Mouse (Mus musculus) midbrain, postnatal 0 days (tissue): ENCODE data around the gene Pfn5. TPM values are rescaled to one million over a fixed set of nuclear protein-coding genes. Genes with fewer than 3 reads are reported as not detected.
"Not testable (repeated sequence)": the region's sequence is repeated elsewhere in the genome, so short reads cannot be mapped to it uniquely, and the experiment has no call there.

Experiments used
- ATAC-seq: fragments of 200-750 bp; cut with Nextera tagmentation; 2 replicates; pipeline ENCODE4 v1.8.0; 2017; ENCODE audit warnings: moderate number of reproducible peaks, mild to moderate bottlenecking, moderate TSS enrichment, moderate library complexity; ENCODE audit not compliant: low FRiP score
- DNase-seq: peaks from one replicate; pipeline ENCODE4 v3.0.0-alpha.2; 2015; ENCODE audit warnings: low spot score
- H3K27ac ChIP-seq: fragments of 300-500 bp; sonication (generic); 2 replicates; pipeline ENCODE4 v1.5.1; 2014; ENCODE audit warnings: low read depth, mild to moderate bottlenecking, low read length, mixed read lengths
- H3K27me3 ChIP-seq: fragments of 300-500 bp; sonication (generic); 2 replicates; pipeline ENCODE4 v1.6.1; 2014; ENCODE audit warnings: low read length, control low read depth, mixed read lengths; ENCODE audit not compliant: insufficient read depth
- H3K36me3 ChIP-seq: fragments of 300-500 bp; sonication (generic); 2 replicates; pipeline ENCODE4 v1.6.1; 2014; ENCODE audit warnings: low read length, control low read depth, mixed read lengths; ENCODE audit not compliant: insufficient read depth
- H3K4me1 ChIP-seq: fragments of 300-500 bp; sonication (generic); 2 replicates; pipeline ENCODE4 v1.6.1; 2014; ENCODE audit warnings: mild to moderate bottlenecking, control low read depth, antibody characterized with exemption, low read length, mixed read lengths; ENCODE audit not compliant: insufficient read depth
- H3K4me2 ChIP-seq: fragments of 300-500 bp; sonication (generic); 2 replicates; pipeline ENCODE4 v1.6.1; 2014; ENCODE audit warnings: low read depth, mild to moderate bottlenecking, low read length, mixed read lengths; ENCODE audit not compliant: poor library complexity, severe bottlenecking
- H3K4me3 ChIP-seq: fragments of 300-500 bp; sonication (generic); 2 replicates; pipeline ENCODE4 v1.5.1; 2014; ENCODE audit warnings: low read depth, mild to moderate bottlenecking, low read length, moderate library complexity
- H3K9ac ChIP-seq: fragments of 300-500 bp; sonication (generic); replicated peaks from 2 replicates; pipeline ENCODE4 v1.6.1; 2014; ENCODE audit warnings: mild to moderate bottlenecking, low read length, moderate library complexity, mixed read lengths; ENCODE audit not compliant: poor library complexity, severe bottlenecking
- H3K9me3 ChIP-seq: fragments of 300-500 bp; sonication (generic); 2 replicates; pipeline ENCODE4 v1.6.1; 2016; ENCODE audit warnings: low read length, control low read depth
- CTCF ChIP-seq: IDR thresholded peaks from 2 replicates; pipeline ENCODE4 v1.5.1; 2016; ENCODE audit warnings: antibody characterized with exemption, mild to moderate bottlenecking
- WGBS: fragments of 180-500 bp; shearing (Covaris S2); extraction: QIAGEN DNeasy Blood & Tissue Kit; methylation state at CpG from one replicate; pipeline ENCODE4 v1.1.7; 2014; 5-methylcytosine and 5-hydroxymethylcytosine counted together
- polyA plus RNA-seq: library from polyadenylated mRNA; unstranded; fragments of >200 nt; fragmentation: Nextera tagmentation; extraction: Ambion mirVana; gene quantifications from 2 replicates; pipeline ENCODE4 v1.2.1, GENCODE M21; 2015
- total RNA-seq: library from RNA; depleted of rRNA; stranded (reverse); fragments of >200 nt; gene quantifications from 2 replicates; pipeline ENCODE4 v1.2.3, GENCODE M21; 2014; rRNA removed

Gene Pfn5
- total RNA-seq = not detected in 2 replicates
- not detected in 2 replicates for polyA plus RNA-seq

GRCm38 (mm10) chrX:95557887-95558286 is at the start of gene Pfn5, which contains the start of gene Asb12:
Gene Pfn5, plus strand, starts transcription at chrX:95558104.
Gene Asb12, minus strand, starts transcription at chrX:95557987.
- no peak within 1 kb of the TSS for H3K4me2 ChIP-seq
- H3K27me3 ChIP-seq = no peaks in the 10 kb centered on the region
- H3K27ac ChIP-seq = no peak within 1 kb of the TSS
- 88% methylated on average over 2 of the region's 2 CpGs for WGBS
- no peaks in the 10 kb centered on the region for H3K36me3 ChIP-seq
- TF ChIP-seq CTCF = no peak
- no peak within 1 kb of the TSS for H3K4me3 ChIP-seq
- ATAC-seq (no peak), DNase-seq (no peak)
- no peak within 1 kb of the TSS for H3K9ac ChIP-seq
- no peaks in the 10 kb centered on the region for H3K9me3 ChIP-seq
- H3K4me1 ChIP-seq = no peaks in the 10 kb centered on the region

DNA sequence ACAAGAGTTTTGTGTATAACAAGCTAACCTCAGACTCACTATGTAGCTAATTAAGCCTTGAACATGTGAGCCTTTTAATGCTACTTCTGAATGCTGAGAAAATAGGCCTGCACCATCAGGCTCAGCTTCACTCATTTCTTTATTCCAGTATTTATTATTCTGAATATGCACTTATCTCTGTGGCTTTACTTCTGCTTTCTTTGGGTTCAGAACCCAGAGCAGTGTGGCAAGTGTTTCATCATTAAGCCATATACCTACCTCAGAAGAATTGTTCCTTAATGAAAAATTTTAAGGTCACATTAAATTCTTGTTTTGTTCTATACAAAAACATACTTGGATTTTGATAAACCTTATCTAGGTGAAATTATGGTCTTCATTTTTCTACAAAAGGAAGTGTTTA is 34.0 kb upstream of the Pfn5 start:
- no peaks in the 10 kb centered on the region for H3K9me3 ChIP-seq
- no peak for DNase-seq
- H3K4me2 ChIP-seq = no peak overlapping the region
- no peak overlapping the region for H3K4me3 ChIP-seq
- no peak for ATAC-seq
- no peaks in the 10 kb centered on the region for H3K4me1 ChIP-seq
- H3K27me3 ChIP-seq = no peaks in the 10 kb centered on the region
- no peak overlapping the region for H3K27ac ChIP-seq
- no peak for TF ChIP-seq CTCF
- no peak overlapping the region for H3K9ac ChIP-seq
- no peaks in the 10 kb centered on the region for H3K36me3 ChIP-seq

- no peak for DNase-seq
- Histone ChIP-seq H3K4me1 (no peaks in the 10 kb centered on the region), H3K4me2 (no peak overlapping the region), H3K36me3 (no peaks in the 10 kb centered on the region), H3K27me3 (no peaks in the 10 kb centered on the region), H3K9ac (no peak overlapping the region), H3K27ac (no peak overlapping the region), H3K9me3 (no peaks in the 10 kb centered on the region), H3K4me3 (no peak overlapping the region)
- no peak for TF ChIP-seq CTCF
- no peak for ATAC-seq
- WGBS = 86% methylated on average over 2 of the region's 2 CpGs
Measured at GRCm38 (mm10) chrX:95525166-95525565, 32.7 kb upstream of the Pfn5 start.

- not testable (repeated sequence) for H3K27ac ChIP-seq, H3K4me1 ChIP-seq, H3K4me2 ChIP-seq, H3K9me3 ChIP-seq, H3K36me3 ChIP-seq, H3K4me3 ChIP-seq, H3K9ac ChIP-seq, H3K27me3 ChIP-seq, ATAC-seq, DNase-seq
- WGBS = 87% methylated on average over 2 of the region's 2 CpGs
Measured at GRCm38 (mm10) chrX:95535493-95535892, 22.4 kb upstream of the Pfn5 start.

DNA sequence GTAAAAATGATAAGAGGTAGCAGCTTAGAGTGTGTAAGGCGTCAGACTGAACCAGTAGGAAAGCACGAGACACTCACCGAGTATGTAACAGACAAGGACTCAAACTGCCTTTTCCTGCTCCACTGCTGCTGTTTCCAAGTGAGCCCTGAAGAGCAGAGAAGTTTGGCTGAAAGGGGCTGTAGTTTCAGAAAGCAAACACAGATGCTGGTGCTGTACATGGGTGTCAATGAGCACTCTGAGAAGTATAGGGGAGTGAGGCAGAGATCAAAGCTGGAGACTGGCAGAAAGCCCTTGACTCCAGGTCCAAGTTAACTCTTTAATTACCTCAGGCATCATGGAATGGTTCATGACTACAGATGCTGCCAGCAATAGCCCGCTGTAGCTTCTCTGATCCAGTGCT is 3.6 kb upstream of the Pfn5 start:
- Histone ChIP-seq H3K27ac (no peak overlapping the region), H3K9ac (no peak overlapping the region), H3K9me3 (no peaks in the 10 kb centered on the region), H3K4me1 (no peaks in the 10 kb centered on the region), H3K36me3 (no peaks in the 10 kb centered on the region), H3K4me3 (no peak overlapping the region), H3K4me2 (no peak overlapping the region), H3K27me3 (no peaks in the 10 kb centered on the region)
- no peak for TF ChIP-seq CTCF
- ATAC-seq (no peak), DNase-seq (no peak)
- WGBS = 69% methylated on average over 4 of the region's 4 CpGs

DNA sequence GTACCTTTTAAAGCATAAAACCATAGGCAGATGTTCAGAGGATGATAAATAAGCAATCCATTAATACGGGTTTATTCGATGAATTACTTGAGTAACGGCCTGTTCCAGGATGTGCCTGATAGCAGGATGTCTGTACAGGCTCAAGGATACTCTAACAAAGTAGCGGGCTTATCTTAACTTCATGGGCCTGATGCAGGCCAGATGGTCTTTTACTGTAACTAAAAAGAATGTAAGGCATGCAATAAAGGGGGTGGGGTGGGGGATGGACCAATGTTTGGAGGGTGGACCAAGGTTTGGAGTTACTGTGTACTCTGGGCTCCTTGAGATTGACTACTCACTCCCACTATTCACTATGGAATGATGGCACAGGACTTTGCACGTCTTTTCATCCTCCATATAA is 42.7 kb downstream of the Pfn5 start:
- no peak overlapping the region for H3K4me3 ChIP-seq
- H3K9ac ChIP-seq = no peak overlapping the region
- H3K27me3 ChIP-seq = no peaks in the 10 kb centered on the region
- H3K4me2 ChIP-seq = no peak overlapping the region
- DNase-seq (no peak), ATAC-seq (no peak)
- no peaks in the 10 kb centered on the region for H3K36me3 ChIP-seq
- no peak for TF ChIP-seq CTCF
- no peaks in the 10 kb centered on the region for H3K9me3 ChIP-seq
- H3K27ac ChIP-seq = no peak overlapping the region
- 85% methylated on average over 5 of the region's 5 CpGs for WGBS
- no peaks in the 10 kb centered on the region for H3K4me1 ChIP-seq

Other genes starting within 250 kb of the Pfn5 start
- gene Amer1, start 113.2 kb upstream of the Pfn5 start, total RNA-seq = 19.3 and 23.6 TPM in 2 replicates
- 12.0 and 13.4 TPM in 2 replicates for gene Amer1, start 113.2 kb upstream of the Pfn5 start, polyA plus RNA-seq
- not detected in 2 replicates for gene Asb12, start 117 bp upstream of the Pfn5 start, total RNA-seq
- 0.17 and 0.18 TPM in 2 replicates for gene Asb12, start 117 bp upstream of the Pfn5 start, polyA plus RNA-seq
- 48.0 and 49.8 TPM in 2 replicates for gene Zc4h2, start 100.4 kb downstream of the Pfn5 start, total RNA-seq
- 56.9 and 58.9 TPM in 2 replicates for gene Zc4h2, start 100.4 kb downstream of the Pfn5 start, polyA plus RNA-seq
- 10.4 and 12.7 TPM in 2 replicates for gene Zc3h12b, start 153.6 kb downstream of the Pfn5 start, total RNA-seq
- 4.0 TPM in 2 replicates for gene Zc3h12b, start 153.6 kb downstream of the Pfn5 start, polyA plus RNA-seq